Mouse (Mus musculus) naive thymus-derived CD4-positive, alpha-beta T cell, adult 2 months (primary cell): ENCODE data around the gene Sox9.

Source experiments
- DNase-seq: peaks from one replicate; pipeline ENCODE4 v3.0.0-alpha.2; 2011; ENCODE audit warnings: low read depth

Gene Sox9

DNA sequence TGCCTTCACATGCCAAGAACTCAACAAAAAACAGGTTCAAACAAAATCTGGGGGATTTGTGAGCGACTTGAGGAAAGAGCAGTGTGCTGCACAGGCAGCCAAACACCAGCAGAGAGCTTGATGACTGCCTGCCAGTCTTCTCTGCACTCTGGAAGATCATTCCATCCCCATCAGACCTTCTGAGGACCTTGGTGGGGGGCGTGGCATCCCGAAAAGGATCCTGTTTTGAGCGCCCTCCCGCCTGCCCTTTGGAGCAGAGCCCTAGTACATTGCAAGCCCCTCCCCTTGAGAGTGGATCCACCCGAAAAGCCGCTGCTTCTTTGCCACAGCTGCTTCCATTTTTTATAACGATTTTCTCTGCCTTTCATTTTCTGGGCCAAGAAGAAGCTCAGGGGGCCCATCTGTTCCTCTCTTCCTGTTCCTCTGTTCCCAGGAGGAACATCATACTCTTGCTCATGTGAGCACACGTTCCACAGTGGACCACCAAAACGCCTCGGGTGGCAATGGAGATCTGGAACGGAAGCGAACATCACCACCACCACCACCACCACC, 16.9 kb downstream of the Sox9 start:
- DNase-seq, result no peak

DNA sequence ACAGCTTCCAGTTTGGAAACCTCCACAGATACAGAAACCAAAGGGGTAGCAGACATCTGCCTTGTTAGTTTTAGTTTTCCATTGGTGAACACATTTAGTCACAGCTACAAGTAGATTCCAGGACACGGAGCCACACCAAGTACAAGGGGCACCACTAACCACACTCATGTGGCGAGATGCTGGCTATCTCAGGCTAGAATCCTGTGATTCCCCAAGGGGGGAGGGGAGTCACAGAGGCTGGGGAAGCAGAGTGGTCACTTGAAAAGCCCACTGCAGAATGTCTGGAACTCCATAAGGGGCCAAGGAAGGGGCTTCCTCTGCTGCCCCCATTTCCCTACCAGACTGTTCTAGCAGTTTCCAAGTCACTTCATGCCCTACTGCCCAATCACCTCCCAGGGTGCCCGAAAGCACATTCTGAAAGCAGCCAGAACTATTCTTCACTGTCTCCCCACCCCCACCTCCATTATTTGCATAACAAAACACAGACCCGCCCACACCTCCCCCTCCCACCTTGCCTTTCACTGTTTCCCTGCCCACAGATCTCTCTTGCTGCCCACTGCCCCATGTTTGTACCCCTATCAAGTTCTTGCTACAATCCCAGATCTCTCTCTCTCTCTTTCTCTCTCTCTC, 19.3 kb downstream of the Sox9 start:
- DNase-seq, result no peak

DNA sequence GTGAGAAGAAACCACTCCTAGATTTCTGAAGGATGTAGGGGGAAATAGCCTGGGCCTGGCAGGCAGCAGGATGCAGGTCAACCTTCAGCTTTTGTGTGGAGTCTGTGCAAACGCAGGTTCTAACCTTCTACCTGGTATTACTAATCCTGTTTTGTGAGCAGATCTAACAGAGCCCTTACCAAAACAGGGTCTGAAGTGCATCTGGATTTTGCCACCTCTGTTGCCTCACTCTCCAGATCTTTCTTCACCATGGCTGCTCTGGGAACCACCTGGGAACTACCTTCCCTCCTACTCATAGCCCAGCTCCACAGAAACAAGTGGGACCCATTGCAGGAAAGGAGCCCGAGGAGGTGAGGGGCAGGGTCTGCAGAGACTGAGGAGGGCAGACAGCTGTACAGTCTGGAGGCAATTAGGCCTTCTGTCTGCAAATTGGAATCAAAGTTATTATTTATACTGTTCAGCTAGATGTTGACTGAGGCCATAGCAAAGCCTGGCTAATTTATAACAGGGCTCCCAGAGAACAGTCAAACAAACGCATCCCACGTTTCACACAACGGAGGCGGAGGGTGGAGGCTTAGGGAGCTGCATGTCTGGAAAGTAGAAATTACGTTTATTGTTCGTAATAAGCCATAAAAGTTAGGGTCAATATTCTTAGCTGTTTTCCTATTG, 25.9 kb downstream of the Sox9 start:
- no peak for DNase-seq

DNA sequence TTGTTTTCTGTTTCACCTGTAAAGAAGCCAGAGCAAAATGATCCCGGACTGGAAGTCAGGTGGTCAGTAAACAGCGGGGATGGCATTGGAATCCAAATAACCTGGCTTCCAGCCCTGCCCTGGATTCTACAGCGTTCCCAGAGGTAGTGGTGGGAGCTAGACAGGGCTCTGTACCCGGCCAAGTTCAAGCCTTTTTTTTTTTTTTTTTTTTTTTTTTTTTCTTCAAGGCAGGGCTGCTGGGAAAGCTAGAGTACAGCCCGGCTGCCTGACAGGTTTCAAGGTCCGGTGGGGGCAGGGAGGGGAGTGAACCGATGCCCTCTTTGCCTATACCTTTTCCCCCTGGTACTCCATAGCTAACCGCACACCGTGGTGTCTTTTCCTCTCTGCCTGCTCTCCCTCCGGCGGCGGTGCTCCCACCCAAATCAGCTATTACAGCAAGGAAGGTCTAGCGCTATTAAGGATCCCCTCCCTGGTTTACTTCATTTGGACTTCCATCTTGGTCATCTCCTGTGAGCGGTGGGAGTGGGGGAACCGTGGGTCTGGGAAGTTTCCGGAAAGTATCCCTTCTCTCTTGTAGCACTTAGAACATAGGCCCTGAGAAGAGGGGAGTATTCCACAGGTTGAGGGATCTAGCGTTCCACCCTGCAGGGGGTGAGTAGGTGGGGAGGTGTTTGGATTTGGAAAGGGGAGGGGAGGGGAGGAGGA, 28.6 kb downstream of the Sox9 start:
- DNase-seq, result no peak

DNA sequence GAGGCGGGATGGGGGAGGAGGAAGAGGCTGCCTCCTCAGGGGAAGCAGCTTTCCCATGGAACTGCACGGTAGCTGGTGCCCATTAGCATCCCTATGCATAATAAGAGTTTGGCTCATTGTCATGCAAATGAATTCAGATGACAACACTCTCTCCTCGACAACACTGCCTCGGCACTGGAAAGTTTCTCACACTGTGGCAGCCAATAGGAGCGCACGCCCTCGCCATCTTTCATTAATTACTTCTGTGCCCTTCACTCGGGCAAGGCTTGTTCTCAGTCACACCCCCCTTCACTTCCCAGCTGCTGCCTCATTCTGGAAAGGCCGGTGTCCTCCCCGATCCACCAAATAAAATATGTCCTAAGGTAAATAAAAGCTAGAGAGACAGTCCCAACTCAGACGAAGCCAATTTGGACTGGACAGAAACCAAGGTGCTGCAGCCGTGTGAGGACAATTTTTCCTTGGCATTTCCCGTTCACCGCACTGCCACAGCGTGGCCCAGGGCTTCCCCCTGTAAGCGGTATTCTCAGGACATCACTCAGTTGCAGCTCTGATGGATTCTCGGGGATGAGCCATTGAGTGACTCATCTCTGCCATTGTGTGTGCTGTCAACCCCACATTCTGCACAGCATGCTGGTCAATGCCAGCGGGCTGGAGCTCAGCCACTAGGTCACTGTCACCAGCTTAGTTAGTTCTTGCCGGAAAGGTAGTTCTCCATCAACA, 29.3 kb downstream of the Sox9 start:
- no peak for DNase-seq

DNA sequence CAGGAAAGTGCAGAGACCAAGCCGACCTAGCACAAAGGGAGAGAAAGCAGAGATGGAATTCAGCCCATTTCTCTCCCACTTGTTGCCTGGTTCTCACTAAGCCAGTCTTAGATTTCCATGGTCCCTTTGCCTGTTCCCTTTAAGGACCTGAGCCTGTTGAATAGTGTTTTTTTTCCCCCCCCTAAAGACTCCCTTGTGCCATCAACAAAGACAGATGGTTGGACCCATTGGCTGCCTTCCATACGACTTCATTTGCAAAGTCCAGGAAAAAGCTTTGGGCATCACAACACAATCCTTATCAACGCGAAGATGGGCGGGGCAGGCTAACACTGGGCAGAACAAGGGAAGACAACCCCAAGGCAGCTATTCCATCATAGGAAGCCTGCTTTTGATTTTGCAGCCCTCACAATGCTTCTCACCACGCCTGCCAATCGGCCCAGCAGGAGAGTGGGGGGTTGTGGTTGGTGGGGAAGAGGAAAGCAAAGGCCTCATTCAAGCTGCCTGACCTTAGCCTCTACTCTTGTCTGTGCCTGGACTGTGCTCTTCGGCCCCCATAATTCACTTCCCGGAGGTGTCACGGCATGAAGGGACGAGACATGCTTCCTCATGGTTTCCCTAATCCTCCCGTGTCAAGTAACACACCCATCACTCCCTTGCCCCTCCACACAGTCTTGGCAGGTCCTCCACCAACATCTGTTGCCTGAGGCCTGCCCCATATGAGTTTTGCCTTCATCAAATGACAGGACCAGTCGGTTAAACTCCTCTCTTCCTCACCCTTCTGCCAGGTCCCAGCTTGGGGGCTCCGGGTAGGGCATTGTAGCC, 36.0 kb downstream of the Sox9 start:
- no peak for DNase-seq

DNA sequence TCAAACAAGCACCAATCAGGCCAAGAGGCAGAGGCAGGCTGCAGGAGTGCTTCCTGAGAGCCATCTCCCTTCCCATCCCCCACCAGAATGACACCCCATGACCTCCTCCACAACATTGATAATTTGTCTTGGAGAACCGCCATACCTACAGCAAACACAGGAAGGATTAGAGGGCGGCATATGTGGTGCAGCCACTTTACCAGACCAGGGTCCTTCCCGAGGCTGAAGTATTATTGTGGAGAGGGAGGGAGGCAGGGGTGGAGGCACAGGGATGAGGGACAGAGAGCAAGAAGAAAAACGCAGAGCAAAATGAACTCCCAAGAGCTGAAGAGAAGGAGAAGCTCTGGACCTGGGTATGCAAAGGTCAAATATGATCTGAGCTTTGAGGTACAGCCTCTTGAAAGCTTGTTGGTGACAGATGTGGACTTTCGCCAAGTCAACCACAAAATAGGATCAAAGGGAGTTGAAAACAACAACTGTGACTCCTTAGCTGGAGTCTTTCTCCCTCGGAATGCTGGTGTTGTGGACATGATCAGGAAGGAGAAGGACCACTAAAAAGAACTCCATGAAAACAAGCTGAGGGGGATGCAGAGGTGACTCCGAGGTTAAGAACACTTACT, 36.7 kb downstream of the Sox9 start:
- DNase-seq, result no peak

DNA sequence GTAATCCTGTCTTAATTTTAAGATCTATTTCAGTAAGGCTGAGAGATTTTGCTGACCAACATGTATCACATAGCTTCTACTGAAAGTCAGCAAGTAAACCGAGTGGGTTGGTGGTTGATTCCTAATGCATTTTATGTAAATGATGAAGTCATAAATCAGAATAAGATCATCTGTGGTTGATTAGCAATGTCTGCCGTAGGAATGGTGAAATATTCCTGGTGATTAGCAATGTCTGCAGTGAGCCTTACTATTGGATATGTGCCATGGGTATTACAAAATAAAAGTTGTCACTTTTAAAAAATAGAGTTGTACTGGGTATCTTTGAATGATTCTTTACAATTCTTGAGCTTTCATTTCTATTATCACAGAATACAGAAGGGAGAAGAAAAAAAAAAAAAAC, 39.5 kb downstream of the Sox9 start:
- DNase-seq, result no peak

DNA sequence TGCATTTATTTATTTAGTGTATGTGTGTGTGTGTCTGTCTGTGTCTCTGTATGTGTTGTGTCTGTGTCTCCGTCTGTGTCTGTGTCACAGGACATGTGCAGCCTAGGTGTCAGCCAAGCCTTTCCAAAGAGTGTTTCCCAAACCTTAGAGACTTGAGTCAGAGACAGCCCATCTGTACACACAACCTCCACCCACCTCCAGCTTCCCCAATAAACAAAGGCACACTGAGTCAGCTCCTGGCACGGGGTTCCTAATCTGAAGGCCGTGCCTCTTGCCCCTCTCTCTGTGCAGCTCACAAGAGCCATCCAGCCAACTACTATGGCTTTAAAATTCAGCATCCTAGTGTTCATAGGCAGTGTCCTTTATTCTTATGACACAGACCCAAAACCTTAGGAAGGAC, 42.1 kb downstream of the Sox9 start:
- no peak for DNase-seq

DNA sequence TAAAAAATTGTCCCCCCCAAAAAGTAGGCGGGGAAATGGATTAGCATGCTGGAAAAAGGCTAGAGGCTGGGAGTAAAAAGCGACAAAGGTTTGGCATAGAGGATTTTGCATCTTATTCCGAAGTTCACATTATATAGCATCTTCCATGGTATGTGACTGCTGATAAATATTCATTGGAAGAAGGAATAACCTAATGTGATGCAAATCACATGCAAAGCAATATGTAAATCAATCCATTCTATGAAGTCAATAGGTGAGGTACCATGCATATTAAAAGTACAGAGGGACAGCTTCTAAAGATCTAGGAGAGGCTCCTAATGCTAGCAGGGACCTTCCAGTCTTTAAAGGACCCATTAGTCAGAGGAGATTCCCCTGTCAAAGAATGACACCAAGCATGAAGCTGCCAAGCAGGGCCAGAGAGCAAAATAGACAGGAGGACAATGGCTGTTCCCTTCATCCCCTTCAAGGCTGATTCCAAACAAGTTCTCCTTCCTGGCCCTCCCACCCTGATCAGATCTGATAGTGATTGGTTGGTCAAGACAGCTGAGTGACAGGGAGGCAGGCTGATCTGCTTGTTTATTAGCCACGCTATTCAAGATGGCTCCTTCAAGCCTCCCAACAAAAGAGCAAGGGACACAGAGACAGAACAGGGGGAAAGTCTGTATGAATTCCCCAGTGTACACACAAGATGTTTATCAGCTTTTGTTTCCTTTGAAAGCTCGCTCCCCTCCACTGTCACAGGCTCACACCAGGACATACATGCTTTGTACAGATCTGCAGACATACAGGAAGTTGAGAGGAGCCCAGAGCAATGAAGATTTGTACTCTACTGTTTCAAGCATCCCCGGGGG, 44.4 kb downstream of the Sox9 start:
- no peak for DNase-seq

DNA sequence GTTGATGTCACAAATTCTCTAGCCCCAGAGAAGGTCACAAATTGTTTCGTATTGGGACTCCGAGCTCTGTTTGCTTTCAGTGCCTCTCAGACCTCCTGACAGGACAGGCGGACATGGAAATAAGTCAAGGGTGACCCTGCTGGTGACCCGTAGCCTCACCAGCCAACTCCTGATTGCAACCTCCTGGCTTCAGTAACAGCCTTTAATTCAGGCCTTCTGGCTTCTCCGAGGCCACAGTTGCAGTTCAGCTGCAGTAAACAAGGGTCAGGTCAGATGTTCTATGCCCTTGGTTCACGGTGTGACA, 45.0 kb downstream of the Sox9 start:
- DNase-seq, result no peak

DNA sequence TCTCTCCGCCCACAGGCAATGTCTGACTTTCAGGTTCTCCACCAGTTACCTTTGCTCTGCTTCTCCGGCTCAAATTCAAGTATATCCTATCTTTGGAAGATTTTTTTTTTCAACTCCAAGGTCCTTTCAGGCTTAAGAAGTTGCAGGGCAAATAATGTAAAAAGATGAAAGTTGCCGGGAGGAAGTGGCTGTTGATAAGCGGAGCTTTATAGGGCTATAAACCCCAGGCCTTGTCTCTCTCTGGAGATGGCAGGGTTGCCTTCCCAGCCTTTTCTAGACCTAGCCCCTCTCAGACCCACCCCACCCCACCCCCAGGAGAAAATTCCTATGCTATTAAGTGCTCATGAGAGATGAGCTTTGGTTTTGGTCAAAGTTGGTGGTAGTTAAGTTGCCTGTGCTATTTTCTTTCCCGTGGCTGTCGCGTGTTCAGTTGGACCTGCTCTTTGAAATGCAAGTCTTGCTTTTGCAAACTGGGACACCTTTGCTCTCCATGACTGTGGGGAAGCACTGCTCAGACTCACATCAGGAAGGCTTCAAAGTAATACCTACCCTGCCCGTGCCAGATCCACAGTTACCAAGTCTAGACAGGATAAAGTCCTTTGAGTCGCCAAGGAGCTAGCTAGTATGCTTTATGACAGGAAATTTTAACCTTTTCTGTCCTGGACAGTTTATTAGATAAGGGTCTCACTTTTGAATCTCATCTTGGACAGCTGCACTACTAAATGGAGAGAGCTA, 46.7 kb downstream of the Sox9 start:
- DNase-seq, result no peak

DNA sequence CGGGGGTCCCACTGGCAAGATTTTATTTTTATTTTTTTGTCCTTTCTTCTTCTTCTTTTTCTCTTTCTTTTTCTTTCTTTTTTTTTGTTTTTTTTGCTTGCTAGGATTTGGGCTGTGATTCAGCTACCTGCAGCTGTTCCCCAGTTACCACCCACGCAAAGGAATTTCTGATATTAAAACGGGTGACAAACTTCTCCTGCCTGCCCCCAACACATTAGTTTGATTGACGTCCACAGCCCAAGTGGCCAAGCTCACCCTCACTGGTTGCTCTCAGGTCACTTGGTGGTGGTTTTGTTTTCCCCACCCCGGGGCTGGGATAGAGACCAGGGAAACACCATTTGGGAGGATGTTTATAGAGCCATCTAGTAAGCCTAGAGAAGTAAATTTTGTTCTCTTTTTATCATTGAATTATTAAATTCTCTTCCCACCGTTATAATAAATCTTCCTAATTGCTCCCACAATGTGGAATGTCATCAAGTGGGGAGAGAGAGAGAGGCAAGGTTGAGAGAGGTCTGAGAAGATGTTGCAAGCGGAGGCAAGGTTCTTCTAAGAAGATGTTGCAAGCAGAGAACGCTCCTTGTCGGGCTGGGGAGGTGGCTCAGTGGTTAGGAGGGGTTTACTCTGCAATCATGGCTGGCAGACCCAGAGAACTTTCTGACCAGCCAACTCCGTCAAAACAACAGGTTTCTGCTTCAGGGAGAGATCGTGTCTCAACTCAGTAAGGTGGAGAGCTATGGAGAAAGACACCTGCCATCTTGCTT, 52.4 kb downstream of the Sox9 start:
- no peak for DNase-seq

DNA sequence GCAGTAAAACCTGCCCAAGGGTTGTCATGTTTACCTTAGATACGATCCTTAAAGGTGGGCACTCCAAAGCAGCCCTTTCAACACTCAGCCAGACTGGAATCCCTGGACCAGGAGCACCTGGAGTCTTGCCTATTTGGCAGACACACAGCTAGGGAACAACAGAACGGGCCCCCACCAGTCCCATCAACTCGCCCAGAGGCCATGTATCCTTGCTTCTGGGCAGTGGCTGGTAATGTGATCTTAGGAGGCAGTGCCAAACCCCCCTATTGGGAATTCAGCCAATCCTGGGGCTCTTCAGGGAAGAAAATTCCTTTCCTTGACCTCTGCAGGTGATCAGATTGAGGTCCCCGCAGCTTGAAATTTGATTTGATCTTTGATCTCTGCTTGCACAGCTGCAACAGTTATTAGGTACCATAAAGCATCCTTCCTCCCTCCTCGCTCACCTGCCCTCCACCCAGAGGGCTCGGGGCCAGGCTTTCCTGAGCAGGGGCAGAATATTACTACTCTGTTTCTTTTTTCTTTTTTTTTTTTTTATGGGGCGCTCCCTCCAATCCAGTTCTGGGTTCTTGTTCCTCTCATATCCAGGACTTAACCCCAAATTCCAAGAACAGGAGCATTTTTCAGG, 53.6 kb downstream of the Sox9 start:
- DNase-seq, result no peak
